In the genomic region with DNA sequence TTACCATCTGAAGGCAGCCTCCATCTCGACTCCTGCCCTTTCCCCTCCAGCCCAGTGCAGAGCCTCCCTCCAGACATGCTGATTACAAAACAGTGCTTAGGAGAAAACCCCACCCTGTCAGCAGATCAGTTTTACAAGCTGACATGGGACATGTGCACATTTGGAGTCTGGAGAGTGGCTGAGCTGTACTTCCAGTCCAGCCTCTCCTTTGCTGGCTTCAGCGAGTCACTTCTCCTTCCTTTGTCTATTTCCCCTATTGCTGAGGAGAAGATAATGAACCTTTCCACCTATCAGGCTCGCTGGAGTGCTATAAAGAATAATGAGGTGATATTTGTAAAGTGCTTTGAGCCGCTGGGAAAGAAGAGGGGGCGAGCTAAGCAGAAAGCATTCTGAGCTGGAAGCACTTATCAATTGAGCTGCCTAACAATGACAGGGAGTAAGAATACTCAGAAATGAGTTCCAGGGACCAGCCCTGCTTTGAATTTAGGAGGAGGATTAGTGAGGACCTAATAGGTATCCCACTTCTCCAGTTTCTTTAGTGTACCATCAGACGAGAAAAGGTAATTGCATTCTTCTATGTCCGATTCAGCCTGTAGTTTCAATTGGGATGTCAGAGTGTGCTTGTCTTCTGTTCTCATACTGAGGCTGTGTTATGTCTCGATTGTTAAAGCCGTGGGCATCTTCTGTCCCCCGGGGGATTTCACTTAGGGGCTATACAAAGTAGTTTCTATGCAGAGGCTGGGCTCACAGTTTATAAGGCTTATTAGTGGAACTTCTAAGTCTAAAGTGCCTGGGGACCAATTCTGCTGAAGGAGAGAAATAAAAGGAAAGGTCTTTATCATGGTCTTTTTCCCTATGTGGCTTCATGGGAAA, we compare ENCODE assay signal across 8 mouse cellular contexts.
DNase-seq lines count a peak whose midpoint lies in the region; ATAC-seq and TF ChIP-seq lines count a peak whose summit lies in the region.

No protein-coding gene starts in this region.

- H3K27me3 ChIP-seq in testis, adult 2 months (ENCODE audit: control insufficient read depth, insufficient read depth, low read length), result no peaks in the 10 kb centered on the region
- H3K27me3 ChIP-seq in forebrain, embryonic 16.5 days (replicated peaks; ENCODE audit: control insufficient read depth, insufficient read depth, low read length), result no peaks in the 10 kb centered on the region
- no peaks in the 10 kb centered on the region for H3K27me3 ChIP-seq in hindbrain, embryonic 14.5 days (ENCODE audit: control insufficient read depth, insufficient read depth, low read length)
- no peaks in the 10 kb centered on the region for H3K27me3 ChIP-seq in lung, postnatal 0 days (replicated peaks; ENCODE audit: insufficient read depth, low read length)

- H3K9ac ChIP-seq in forebrain, embryonic 16.5 days (replicated peaks; ENCODE audit: low read depth, low read length), result 0 out of 2 replicates have a peak overlapping the region, but pooled peaks have one; percentile 1
- peak overlapping the region; percentile 5 for H3K9ac ChIP-seq in hindbrain, embryonic 14.5 days
- no peak overlapping the region for H3K9ac ChIP-seq in lung, postnatal 0 days (replicated peaks; ENCODE audit: low read depth)

- 5% methylated on average over 10 of the region's 10 CpGs for WGBS in forebrain, embryonic 16.5 days
- WGBS in hindbrain, embryonic 14.5 days, result 14% methylated on average over 10 of the region's 10 CpGs
- 29% methylated on average over 10 of the region's 10 CpGs for WGBS in lung, postnatal 0 days

- DNase-seq in testis, postnatal 10 days (ENCODE audit: low spot score), result no peak
- peak; percentile 44 for DNase-seq in hindbrain, embryonic 14.5 days (ENCODE audit: low spot score)
- peak; percentile 94 for DNase-seq in lung, postnatal 0 days (ENCODE audit: low spot score)
- peak; percentile 78 for DNase-seq in skeletal muscle tissue, adult 2 months (ENCODE audit: low read depth, low spot score)
- no peak for DNase-seq in Muller cell, postnatal 12 days (ENCODE audit: inconsistent ontology term)
- no peak for DNase-seq in spleen, adult 12 weeks (ENCODE audit: low spot score)

- no peaks in the 10 kb centered on the region for H3K36me3 ChIP-seq in testis, adult 2 months (ENCODE audit: control insufficient read depth, insufficient read depth, low read length)
- no peaks in the 10 kb centered on the region for H3K36me3 ChIP-seq in forebrain, embryonic 16.5 days (ENCODE audit: control insufficient read depth, insufficient read depth)
- no peaks in the 10 kb centered on the region for H3K36me3 ChIP-seq in hindbrain, embryonic 14.5 days (replicated peaks; ENCODE audit: control insufficient read depth, insufficient read depth)
- no peaks in the 10 kb centered on the region for H3K36me3 ChIP-seq in lung, postnatal 0 days (ENCODE audit: insufficient read depth, low read length)

- H3K4me2 ChIP-seq in forebrain, embryonic 16.5 days (ENCODE audit: low read length), result no peak overlapping the region
- peak overlapping the region; percentile 10 for H3K4me2 ChIP-seq in hindbrain, embryonic 14.5 days (replicated peaks)
- H3K4me2 ChIP-seq in lung, postnatal 0 days (replicated peaks; ENCODE audit: low read depth, low read length), result no peak overlapping the region

- H3K27ac ChIP-seq in testis, adult 2 months (ENCODE audit: control insufficient read depth, insufficient read depth, low read depth, low read length), result peak overlapping the region; percentile 61
- H3K27ac ChIP-seq in forebrain, embryonic 16.5 days (ENCODE audit: low read length), result no peak overlapping the region
- H3K27ac ChIP-seq in hindbrain, embryonic 14.5 days, result peak overlapping the region; percentile 26
- peak overlapping the region; percentile 43 for H3K27ac ChIP-seq in lung, postnatal 0 days (ENCODE audit: low read length)

- no peaks in the 10 kb centered on the region for H3K9me3 ChIP-seq in forebrain, embryonic 16.5 days (ENCODE audit: control insufficient read depth, low read length)
- H3K9me3 ChIP-seq in hindbrain, embryonic 14.5 days (ENCODE audit: control insufficient read depth, low read length), result no peaks in the 10 kb centered on the region
- no peaks in the 10 kb centered on the region for H3K9me3 ChIP-seq in lung, postnatal 0 days (ENCODE audit: low read length)

- TF ChIP-seq EP300 in lung, postnatal 0 days (IDR thresholded peaks at IDR 0.05), result peak; percentile 75

- peak; percentile 72 for ATAC-seq in forebrain, embryonic 16.5 days
- peak; percentile 83 for ATAC-seq in hindbrain, embryonic 14.5 days (ENCODE audit: low FRiP score)
- peak; percentile 91 for ATAC-seq in lung, postnatal 0 days

- no peak for TF ChIP-seq CTCF in testis, adult 2 months (IDR thresholded peaks at IDR 0.05; ENCODE audit: control insufficient read depth, insufficient read depth, insufficient replicate concordance, low read depth, low read length)
- TF ChIP-seq CTCF in lung, postnatal 0 days (IDR thresholded peaks at IDR 0.05), result no peak

- TF ChIP-seq POLR2A in testis, adult 2 months (IDR thresholded peaks at IDR 0.05; ENCODE audit: control insufficient read depth, low read depth, low read length), result no peak

- no peaks in the 10 kb centered on the region; the same call in 1 of the 2 replicates for H3K4me1 ChIP-seq in testis, adult 2 months (ENCODE audit: control insufficient read depth, insufficient read depth, low read length)
- H3K4me1 ChIP-seq in forebrain, embryonic 16.5 days (replicated peaks; ENCODE audit: control insufficient read depth, insufficient read depth, low read length), result peaks cover 25% of the 10 kb centered on the region
- H3K4me1 ChIP-seq in hindbrain, embryonic 14.5 days (replicated peaks; ENCODE audit: control insufficient read depth, insufficient read depth, low read length), result peaks cover 41% of the 10 kb centered on the region
- H3K4me1 ChIP-seq in lung, postnatal 0 days (ENCODE audit: insufficient read depth, low read depth, low read length), result peaks cover 24% of the 10 kb centered on the region

- H3K4me3 ChIP-seq in testis, adult 2 months (ENCODE audit: control insufficient read depth, low read depth, low read length), result no peak overlapping the region
- H3K4me3 ChIP-seq in forebrain, embryonic 16.5 days (replicated peaks; ENCODE audit: low read length), result no peak overlapping the region
- no peak overlapping the region for H3K4me3 ChIP-seq in hindbrain, embryonic 14.5 days (replicated peaks; ENCODE audit: low read length)
- H3K4me3 ChIP-seq in lung, postnatal 0 days (ENCODE audit: low read depth, low read length), result no peak overlapping the region

Comparison
In these comparisons a context has a peak if more than half of its experiments do, and no peak if none do; other contexts are left out.
1. DNase-seq: peak in hindbrain, embryonic 14.5 days (single experiment), lung, postnatal 0 days (single experiment) and skeletal muscle tissue, adult 2 months (single experiment); none in testis, postnatal 10 days (single experiment), Muller cell, postnatal 12 days (single experiment) and spleen, adult 12 weeks (single experiment).
2. Peak in every context shown above with its lines, with median percentiles within 50 percentile points of each other: ATAC-seq.